Mouse (Mus musculus) megakaryocyte, embryonic 14.5 days (primary cell): ENCODE data around the gene Pde4d. TPM values are rescaled to one million over a fixed set of nuclear protein-coding genes. Genes with fewer than 3 reads are reported as not detected.

Experiments used
- H3K27me3 ChIP-seq: replicated peaks from 2 replicates; pipeline ENCODE3; 2012; ENCODE audit warnings: inconsistent platforms
- H3K36me3 ChIP-seq: replicated peaks from 2 replicates; pipeline ENCODE3; 2012; ENCODE audit warnings: low read length, inconsistent platforms, mixed read lengths
- H3K4me1 ChIP-seq: 2 replicates; pipeline ENCODE4 v1.6.1; 2012; ENCODE audit warnings: inconsistent platforms
- H3K4me3 ChIP-seq: replicated peaks from 2 replicates; pipeline ENCODE3; 2012; ENCODE audit warnings: moderate library complexity, mild to moderate bottlenecking, inconsistent platforms
- H3K9me3 ChIP-seq: 2 replicates; pipeline ENCODE4 v1.6.1; 2012; ENCODE audit warnings: inconsistent platforms
- FLI1 ChIP-seq: IDR thresholded peaks from 2 replicates; pipeline ENCODE4 v1.6.1; 2012; ENCODE audit warnings: low read length, inconsistent platforms, mixed read lengths
- GATA1 ChIP-seq: IDR thresholded peaks from 3 replicates; pipeline ENCODE4 v1.6.1; 2012; ENCODE audit warnings: mixed read lengths, low read length, inconsistent platforms, borderline replicate concordance
- polyA plus RNA-seq: library from polyadenylated mRNA; stranded (reverse); fragments of >175 nt; gene quantifications from 2 replicates; pipeline ENCODE4 v1.2.3, GENCODE M21; 2012; ENCODE audit warnings: low replicate concordance; ENCODE audit not compliant: insufficient read depth

The Pde4d gene
- polyA plus RNA-seq, 1 experiment: 2.8 TPM

- Histone ChIP-seq H3K36me3 (no peaks in the 10 kb centered on the region), H3K4me3 (no peak overlapping the region), H3K9me3 (no peaks in the 10 kb centered on the region), H3K4me1 (peaks cover 24% of the 10 kb centered on the region), H3K27me3 (no peaks in the 10 kb centered on the region)
- TF ChIP-seq FLI1 (no peak), GATA1 (no peak)
Observed at GRCm38 (mm10) chr13:109609106-109609804, 1159.5 kb downstream of the Pde4d start.

- Histone ChIP-seq H3K4me3 (no peak overlapping the region), H3K36me3 (no peaks in the 10 kb centered on the region), H3K27me3 (no peaks in the 10 kb centered on the region), H3K4me1 (peaks cover 26% of the 10 kb centered on the region), H3K9me3 (no peaks in the 10 kb centered on the region)
- no peak for TF ChIP-seq FLI1
Observed at GRCm38 (mm10) chr13:109609805-109610187, 1160.0 kb downstream of the Pde4d start.

GRCm38 (mm10) chr13:109610772-109611171, 1161.0 kb downstream of the Pde4d start:
- no peaks in the 10 kb centered on the region for H3K36me3 ChIP-seq
- peaks cover 36% of the 10 kb centered on the region for H3K4me1 ChIP-seq
- TF ChIP-seq FLI1 (no peak), GATA1 (no peak)

GRCm38 (mm10) chr13:109615213-109615784, 1165.6 kb downstream of the Pde4d start:
- H3K9me3 ChIP-seq: no peaks in the 10 kb centered on the region
- H3K4me3 ChIP-seq: no peak overlapping the region
- H3K4me1 ChIP-seq: peaks cover 41% of the 10 kb centered on the region
- H3K27me3 ChIP-seq: no peaks in the 10 kb centered on the region
- TF ChIP-seq FLI1 (no peak), GATA1 (no peak)
- H3K36me3 ChIP-seq: no peaks in the 10 kb centered on the region

More at GRCm38 (mm10) chr13:109610772-109611171, 1161.0 kb downstream of the Pde4d start:
- no peaks in the 10 kb centered on the region for H3K9me3 ChIP-seq
- no peak overlapping the region for H3K4me3 ChIP-seq
- no peaks in the 10 kb centered on the region for H3K27me3 ChIP-seq

- no peaks in the 10 kb centered on the region for H3K27me3 ChIP-seq
- peaks cover 41% of the 10 kb centered on the region for H3K4me1 ChIP-seq
- no peaks in the 10 kb centered on the region for H3K36me3 ChIP-seq
- H3K4me3 ChIP-seq: peak overlapping the region; percentile 69
- TF ChIP-seq GATA1: no peak
- no peak for TF ChIP-seq FLI1
- no peaks in the 10 kb centered on the region for H3K9me3 ChIP-seq
Observed at GRCm38 (mm10) chr13:109615785-109616281, 1166.1 kb downstream of the Pde4d start.

GRCm38 (mm10) chr13:109619158-109619657, 1169.5 kb downstream of the Pde4d start:
- TF ChIP-seq FLI1 (no peak), GATA1 (no peak)
- Histone ChIP-seq H3K4me3 (no peak overlapping the region), H3K9me3 (no peaks in the 10 kb centered on the region), H3K4me1 (peaks cover 24% of the 10 kb centered on the region), H3K27me3 (no peaks in the 10 kb centered on the region), H3K36me3 (no peaks in the 10 kb centered on the region)

- Histone ChIP-seq H3K4me1 (peaks cover 5% of the 10 kb centered on the region), H3K27me3 (no peaks in the 10 kb centered on the region), H3K9me3 (no peaks in the 10 kb centered on the region), H3K36me3 (no peaks in the 10 kb centered on the region), H3K4me3 (no peak overlapping the region)
- TF ChIP-seq FLI1 (no peak), GATA1 (no peak)
Observed at GRCm38 (mm10) chr13:109622207-109622606, 1172.5 kb downstream of the Pde4d start.

GRCm38 (mm10) chr13:109623201-109623600, 1173.5 kb downstream of the Pde4d start:
- no peak for TF ChIP-seq FLI1
- no peak for TF ChIP-seq GATA1
- no peaks in the 10 kb centered on the region for H3K36me3 ChIP-seq
- H3K4me1 ChIP-seq: peaks cover 2% of the 10 kb centered on the region; the same call in 1 of the 2 replicates
- no peaks in the 10 kb centered on the region for H3K27me3 ChIP-seq
- H3K9me3 ChIP-seq: no peaks in the 10 kb centered on the region
- H3K4me3 ChIP-seq: no peak overlapping the region

- TF ChIP-seq FLI1 (no peak), GATA1 (no peak)
- Histone ChIP-seq H3K27me3 (no peaks in the 10 kb centered on the region), H3K4me3 (no peak overlapping the region), H3K36me3 (no peaks in the 10 kb centered on the region), H3K4me1 (peaks cover 2% of the 10 kb centered on the region; the same call in 1 of the 2 replicates), H3K9me3 (no peaks in the 10 kb centered on the region)
Observed at GRCm38 (mm10) chr13:109624772-109625349, 1175.1 kb downstream of the Pde4d start.

- Histone ChIP-seq H3K27me3 (no peaks in the 10 kb centered on the region), H3K36me3 (no peaks in the 10 kb centered on the region), H3K9me3 (no peaks in the 10 kb centered on the region), H3K4me1 (peaks cover 3% of the 10 kb centered on the region; the same call in 1 of the 2 replicates), H3K4me3 (no peak overlapping the region)
- no peak for TF ChIP-seq GATA1
- TF ChIP-seq FLI1: no peak
Observed at GRCm38 (mm10) chr13:109625466-109626129, 1175.8 kb downstream of the Pde4d start.
